Mouse (Mus musculus): ENCODE measurements around the gene Il21r. TPM values are rescaled to one million over a fixed set of nuclear protein-coding genes. Genes with fewer than 3 reads are reported as not detected.

Il21r gene
- 182 to 213 TPM (median 196 TPM) in 4 replicates for total RNA-seq (2023; ENCODE audit: inconsistent age)

DNA sequence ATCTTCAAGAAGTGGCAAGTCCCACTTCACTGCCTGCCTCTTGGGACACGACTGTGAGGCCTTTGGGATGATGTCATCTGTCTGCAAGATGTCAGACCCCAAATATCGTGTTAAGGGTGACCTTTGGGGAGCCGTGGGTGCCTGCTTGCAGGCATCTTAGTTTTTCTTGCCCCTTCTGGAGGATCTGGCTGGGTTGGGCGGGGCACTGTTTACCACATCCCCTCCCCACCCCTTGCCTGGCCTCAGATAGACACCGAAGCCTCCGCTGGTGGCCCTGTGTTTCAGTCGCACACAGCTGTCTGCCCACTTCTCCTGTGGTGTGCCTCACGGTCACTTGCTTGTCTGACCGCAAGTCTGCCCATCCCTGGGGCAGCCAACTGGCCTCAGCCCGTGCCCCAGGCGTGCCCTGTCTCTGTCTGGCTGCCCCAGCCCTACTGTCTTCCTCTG is at the start of gene Il21r:
Gene Il21r, plus strand, starts transcription at position 245 of the 447 bp plus-strand sequence.

Other genes with a start within 250 kb of the Il21r start
- gene Kdm8, start 158.8 kb upstream of the Il21r start, total RNA-seq (2023; ENCODE audit: inconsistent age): 6.0 to 7.5 TPM (median 6.8 TPM) in 4 replicates
- gene Nsmce1, start 111.8 kb upstream of the Il21r start, total RNA-seq (2023; ENCODE audit: inconsistent age): 51.1 to 56.3 TPM (median 54.6 TPM) in 4 replicates
- 187 to 209 TPM (median 202 TPM) in 4 replicates for gene Il4ra, start 51.3 kb upstream of the Il21r start, total RNA-seq (2023; ENCODE audit: inconsistent age)
- 77.3 to 87.9 TPM (median 80.7 TPM) in 4 replicates for gene Gtf3c1, start 104.4 kb downstream of the Il21r start, total RNA-seq (2023; ENCODE audit: inconsistent age)
- gene D430042O09Rik, start 104.5 kb downstream of the Il21r start, total RNA-seq (2023; ENCODE audit: inconsistent age): 25.7 to 34.1 TPM (median 26.6 TPM) in 4 replicates